Mouse (Mus musculus) testis, adult 2 months (tissue): ENCODE results near the gene Acbd6. TPM values are rescaled to one million over a fixed set of nuclear protein-coding genes. Genes with fewer than 3 reads are reported as not detected.

Experiments
- H3K27ac ChIP-seq: fragments of 200-500 bp; 2 replicates; pipeline ENCODE4 v1.5.1; 2012; ENCODE audit warnings: low read depth, low read length; ENCODE audit not compliant: control insufficient read depth, insufficient read depth
- H3K27me3 ChIP-seq: fragments of 200-500 bp; 2 replicates; pipeline ENCODE4 v1.6.1; 2012; ENCODE audit warnings: mild to moderate bottlenecking, low read length, moderate library complexity; ENCODE audit not compliant: control insufficient read depth, insufficient read depth
- H3K36me3 ChIP-seq: fragments of 200-500 bp; 2 replicates; pipeline ENCODE4 v1.6.1; 2012; ENCODE audit warnings: mild to moderate bottlenecking, low read length; ENCODE audit not compliant: control insufficient read depth, insufficient read depth
- H3K4me1 ChIP-seq: fragments of 200-500 bp; 2 replicates; pipeline ENCODE4 v1.6.1; 2012; ENCODE audit warnings: low read length; ENCODE audit not compliant: control insufficient read depth, insufficient read depth
- H3K4me3 ChIP-seq: fragments of 200-500 bp; 2 replicates; pipeline ENCODE4 v1.5.1; 2012; ENCODE audit warnings: low read depth, mild to moderate bottlenecking, low read length, moderate library complexity, mixed read lengths; ENCODE audit not compliant: control insufficient read depth
- CTCF ChIP-seq: fragments of 200-500 bp; IDR thresholded peaks from 2 replicates; pipeline ENCODE4 v1.5.1; 2012; ENCODE audit warnings: low read depth, mild to moderate bottlenecking, inconsistent platforms, low read length, moderate library complexity; ENCODE audit not compliant: control insufficient read depth, insufficient read depth, insufficient replicate concordance
- POLR2A ChIP-seq: fragments of 200-500 bp; IDR thresholded peaks from 2 replicates; pipeline ENCODE4 v1.6.1; 2012; ENCODE audit warnings: low read depth, mild to moderate bottlenecking, inconsistent platforms, low read length, moderate library complexity; ENCODE audit not compliant: control insufficient read depth
- polyA plus RNA-seq: library from polyadenylated mRNA; depleted of rRNA; stranded (reverse); fragments of >200 nt; gene quantifications from 2 replicates; pipeline ENCODE4 v1.2.3, GENCODE M21; 2012

The Acbd6 gene
- polyA plus RNA-seq, 1 experiment = 227 TPM

- no peaks in the 10 kb centered on the region for H3K27me3 ChIP-seq
- H3K4me3 ChIP-seq = no peak overlapping the region
- peak; percentile 49; the same call in 1 of the 2 replicates for TF ChIP-seq CTCF
- no peak for TF ChIP-seq POLR2A
- H3K4me1 ChIP-seq = no peaks in the 10 kb centered on the region; the same call in 1 of the 2 replicates
- H3K27ac ChIP-seq = no peak overlapping the region
- no peaks in the 10 kb centered on the region; the same call in 1 of the 2 replicates for H3K36me3 ChIP-seq
Observed at GRCm38 (mm10) chr1:155564741-155565140, 6.8 kb downstream of the Acbd6 start.

DNA sequence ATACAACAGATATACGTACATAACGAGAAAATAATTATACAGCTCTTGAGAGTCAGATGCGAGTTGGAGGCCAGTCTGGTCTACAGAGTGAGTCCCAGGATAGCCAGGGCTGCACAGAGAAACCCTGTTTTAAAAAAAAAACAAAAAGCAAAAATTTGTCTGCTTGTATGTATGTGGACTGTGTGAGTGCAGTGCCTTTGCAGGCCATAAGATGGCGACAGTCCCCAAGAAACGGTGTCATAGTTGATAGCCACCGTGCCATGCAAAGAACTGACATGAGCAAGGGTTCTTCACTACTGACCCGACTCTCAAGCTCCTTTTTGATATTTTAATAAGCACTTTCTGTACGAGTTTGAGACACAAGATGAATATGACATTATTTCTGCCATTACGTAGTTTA, 10.2 kb downstream of the Acbd6 start:
- no peak overlapping the region for H3K27ac ChIP-seq
- H3K4me3 ChIP-seq = no peak overlapping the region
- H3K27me3 ChIP-seq = no peaks in the 10 kb centered on the region
- TF ChIP-seq CTCF (peak; percentile 29; the same call in 1 of the 2 replicates), POLR2A (no peak)
- no peaks in the 10 kb centered on the region for H3K4me1 ChIP-seq
- H3K36me3 ChIP-seq = no peaks in the 10 kb centered on the region; the same call in 1 of the 2 replicates

GRCm38 (mm10) chr1:155569340-155569739, 11.4 kb downstream of the Acbd6 start:
- no peaks in the 10 kb centered on the region; the same call in 1 of the 2 replicates for H3K36me3 ChIP-seq
- H3K4me1 ChIP-seq = no peaks in the 10 kb centered on the region
- TF ChIP-seq CTCF = no peak
- TF ChIP-seq POLR2A = no peak
- H3K4me3 ChIP-seq = no peak overlapping the region
- H3K27ac ChIP-seq = no peak overlapping the region
- no peaks in the 10 kb centered on the region for H3K27me3 ChIP-seq

DNA sequence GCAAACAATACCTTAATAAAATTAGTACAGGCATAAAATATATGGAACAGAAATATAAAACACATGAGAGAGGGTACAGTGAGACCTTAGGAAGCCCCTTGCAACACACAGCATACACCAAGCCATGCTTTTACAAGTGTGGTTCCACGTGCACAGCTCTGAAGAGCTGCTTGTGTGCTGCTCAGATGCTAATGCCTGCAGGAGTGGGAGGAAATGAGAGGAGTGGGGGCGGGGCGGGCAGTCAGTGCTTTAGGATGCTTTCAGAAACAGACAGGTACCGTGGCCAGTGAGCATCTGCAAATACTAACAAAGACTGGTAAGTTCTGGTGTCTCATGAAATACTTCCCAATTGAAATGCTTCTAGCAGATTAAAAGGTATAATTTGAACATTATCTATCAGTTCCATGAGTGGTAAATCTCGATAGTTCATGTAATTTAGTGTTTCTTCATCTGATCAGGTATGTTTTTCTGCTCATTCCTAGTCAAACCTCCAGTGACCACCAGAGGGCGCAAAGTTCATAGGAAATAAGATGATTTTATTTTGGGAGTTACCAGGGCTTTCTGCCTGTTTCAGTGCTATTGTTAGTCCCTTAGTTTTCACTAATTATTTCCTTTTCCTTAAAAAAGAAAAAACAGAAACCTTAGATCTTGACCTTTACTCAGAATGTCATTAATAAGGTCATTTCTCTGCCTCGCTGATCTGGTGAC, 17.2 kb downstream of the Acbd6 start:
- H3K4me1 ChIP-seq = no peaks in the 10 kb centered on the region
- H3K27me3 ChIP-seq = no peaks in the 10 kb centered on the region
- H3K27ac ChIP-seq = no peak overlapping the region
- H3K4me3 ChIP-seq = no peak overlapping the region
- no peaks in the 10 kb centered on the region for H3K36me3 ChIP-seq
- TF ChIP-seq CTCF = no peak
- TF ChIP-seq POLR2A = no peak

DNA sequence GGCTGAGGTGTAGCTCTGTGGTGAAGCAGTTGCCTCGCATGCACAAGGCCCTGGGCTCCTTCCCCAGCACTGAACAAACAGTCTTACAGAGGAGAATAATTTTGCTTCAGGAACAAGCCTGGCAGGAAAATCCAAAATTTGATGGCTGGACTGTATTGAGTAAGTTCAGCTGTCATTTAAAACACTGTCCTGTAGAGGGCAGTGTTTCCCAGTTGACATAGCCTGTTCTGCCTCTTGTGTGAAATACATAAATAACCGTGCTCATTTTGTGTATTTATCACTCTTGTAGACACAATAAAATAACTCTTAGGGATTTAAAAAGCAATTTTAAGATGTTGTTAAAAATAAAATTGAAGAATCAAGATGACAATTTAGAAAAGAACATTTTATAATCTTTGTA, 18.5 kb downstream of the Acbd6 start:
- no peak for TF ChIP-seq POLR2A
- no peak for TF ChIP-seq CTCF
- no peak overlapping the region for H3K4me3 ChIP-seq

GRCm38 (mm10) chr1:155577316-155577715, 19.4 kb downstream of the Acbd6 start:
- TF ChIP-seq POLR2A (no peak), CTCF (no peak)
- Histone ChIP-seq H3K27ac (no peak overlapping the region), H3K4me3 (no peak overlapping the region), H3K36me3 (no peaks in the 10 kb centered on the region), H3K27me3 (no peaks in the 10 kb centered on the region), H3K4me1 (no peaks in the 10 kb centered on the region)

More for the DNA sequence above, 18.5 kb downstream of the Acbd6 start:
- Histone ChIP-seq H3K27me3 (no peaks in the 10 kb centered on the region), H3K4me1 (no peaks in the 10 kb centered on the region), H3K27ac (no peak overlapping the region), H3K36me3 (no peaks in the 10 kb centered on the region)

- Histone ChIP-seq H3K27ac (no peak overlapping the region), H3K27me3 (no peaks in the 10 kb centered on the region), H3K4me3 (no peak overlapping the region), H3K4me1 (no peaks in the 10 kb centered on the region), H3K36me3 (no peaks in the 10 kb centered on the region)
- no peak for TF ChIP-seq POLR2A
- TF ChIP-seq CTCF = no peak
Observed at GRCm38 (mm10) chr1:155587961-155588360, 30.0 kb downstream of the Acbd6 start.
